Mouse (Mus musculus): ENCODE results near the gene Il1rapl1.

Il1rapl1 gene

DNA sequence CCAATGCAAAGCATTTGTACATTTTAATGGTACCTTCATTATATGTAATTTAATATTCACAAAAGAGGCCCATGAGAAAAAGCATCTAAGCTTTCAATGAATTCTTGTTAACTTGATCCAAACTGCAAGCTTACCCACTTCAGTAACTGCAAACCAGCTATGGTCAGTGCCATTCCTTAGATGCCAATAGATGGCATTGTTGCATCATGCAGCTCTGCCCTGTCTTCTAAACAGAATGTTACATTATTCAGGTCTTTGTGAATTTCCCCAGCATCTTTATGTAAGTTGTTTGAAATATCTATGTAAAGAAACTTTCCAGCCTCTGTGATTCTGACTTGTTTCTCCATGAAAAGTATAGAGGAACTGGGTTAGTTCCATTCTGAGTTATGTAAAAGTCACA, 514.5 kb downstream of the Il1rapl1 start:
- no peak for DNase-seq (ENCODE audit: low spot score)

GRCm38 (mm10) chrX:87507997-87508396, 607.4 kb downstream of the Il1rapl1 start:
- no peak for DNase-seq (ENCODE audit: low spot score)

- DNase-seq (ENCODE audit: low spot score), result no peak
Measured at GRCm38 (mm10) chrX:87502604-87503003, 612.8 kb downstream of the Il1rapl1 start.

GRCm38 (mm10) chrX:87483416-87483815, 632.0 kb downstream of the Il1rapl1 start:
- no peak for DNase-seq (ENCODE audit: low spot score)

DNA sequence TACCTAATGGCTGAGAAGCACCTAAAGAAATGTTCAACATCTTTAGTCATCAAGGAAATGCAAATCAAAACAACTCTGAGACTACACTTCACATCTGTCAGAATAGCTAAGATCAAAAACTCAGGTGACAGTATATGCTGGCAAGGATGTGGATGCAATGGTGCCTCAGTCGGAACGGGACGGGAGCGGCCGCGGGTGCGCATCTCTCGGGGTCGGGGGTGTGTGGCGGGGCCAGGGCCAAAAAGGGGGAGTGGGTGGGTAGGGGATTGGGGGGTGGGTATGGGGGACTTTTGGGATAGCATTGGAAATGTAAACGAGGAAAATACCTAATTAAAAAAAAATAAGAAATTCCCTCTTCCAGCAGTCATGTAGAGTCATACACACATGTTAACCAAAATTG, 877.3 kb downstream of the Il1rapl1 start:
- peak; percentile 40 for DNase-seq (ENCODE audit: low spot score)

DNA sequence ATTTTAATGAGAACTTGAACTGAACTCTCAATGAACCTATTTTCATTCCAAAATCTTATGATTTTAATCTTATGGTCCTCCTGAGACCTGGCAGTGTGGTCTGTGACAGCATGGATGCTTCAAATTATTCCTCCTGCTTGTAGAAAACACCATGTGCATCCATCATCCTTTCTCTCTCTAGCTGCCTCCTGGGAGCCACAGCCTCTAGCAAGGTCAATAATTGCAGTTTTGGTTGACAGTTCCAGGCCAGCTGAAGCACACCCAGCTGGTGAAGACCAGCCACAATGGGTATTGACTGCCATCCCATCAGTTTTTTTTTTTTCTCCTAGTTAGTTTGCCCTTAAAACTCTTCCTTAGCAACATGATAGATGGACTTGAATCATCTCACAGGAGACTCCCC, 890.2 kb downstream of the Il1rapl1 start:
- no peak for DNase-seq (ENCODE audit: low spot score)

DNA sequence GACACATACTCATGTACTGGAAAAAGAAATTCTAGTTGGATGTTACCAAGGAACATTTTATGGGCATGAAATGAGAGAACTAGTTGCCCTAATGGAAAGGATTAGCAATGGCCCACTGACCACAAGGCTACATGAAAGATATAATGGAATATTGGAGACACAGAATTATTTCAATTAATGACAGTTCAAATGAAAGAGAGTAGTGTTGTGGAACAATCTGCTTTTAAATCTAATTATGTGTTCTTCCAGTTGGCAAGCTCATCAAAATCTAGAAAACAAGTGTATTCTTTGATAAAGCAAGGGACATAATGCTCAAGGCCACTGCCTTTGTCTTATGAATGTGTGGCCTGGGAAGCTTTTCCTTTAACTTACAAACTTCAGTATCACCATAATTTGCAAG, 1113.1 kb downstream of the Il1rapl1 start:
- no peak for DNase-seq (ENCODE audit: low spot score)

DNA sequence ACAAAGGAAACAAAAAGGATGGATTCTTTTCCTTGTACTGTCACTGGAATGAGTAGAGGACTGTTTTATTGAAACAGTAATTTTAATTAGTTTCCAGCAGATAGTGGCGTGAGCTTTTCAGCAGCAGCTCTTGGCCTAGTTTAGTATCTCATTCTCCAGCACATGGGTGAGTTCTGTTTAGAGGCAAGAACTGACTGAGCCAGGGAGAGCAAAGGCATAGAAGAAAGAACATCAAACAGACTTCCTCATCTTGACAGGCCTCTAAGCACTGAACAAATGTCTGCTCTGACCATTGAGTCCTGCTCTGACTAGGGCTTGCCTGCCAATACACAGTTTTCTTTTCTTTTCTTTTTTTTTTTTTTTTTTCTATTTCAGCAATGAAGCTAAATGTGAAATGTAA, 1160.3 kb downstream of the Il1rapl1 start:
- DNase-seq (ENCODE audit: low spot score), result no peak

GRCm38 (mm10) chrX:86954614-86955013, 1160.8 kb downstream of the Il1rapl1 start:
- DNase-seq (ENCODE audit: low spot score), result no peak

GRCm38 (mm10) chrX:86950940-86951339, 1164.5 kb downstream of the Il1rapl1 start:
- DNase-seq (ENCODE audit: low spot score), result no peak

GRCm38 (mm10) chrX:86949112-86949511, 1166.3 kb downstream of the Il1rapl1 start:
- DNase-seq (ENCODE audit: low spot score), result no peak

- DNase-seq (ENCODE audit: low spot score), result no peak
Measured at GRCm38 (mm10) chrX:86854835-86855234, 1260.6 kb downstream of the Il1rapl1 start.

DNA sequence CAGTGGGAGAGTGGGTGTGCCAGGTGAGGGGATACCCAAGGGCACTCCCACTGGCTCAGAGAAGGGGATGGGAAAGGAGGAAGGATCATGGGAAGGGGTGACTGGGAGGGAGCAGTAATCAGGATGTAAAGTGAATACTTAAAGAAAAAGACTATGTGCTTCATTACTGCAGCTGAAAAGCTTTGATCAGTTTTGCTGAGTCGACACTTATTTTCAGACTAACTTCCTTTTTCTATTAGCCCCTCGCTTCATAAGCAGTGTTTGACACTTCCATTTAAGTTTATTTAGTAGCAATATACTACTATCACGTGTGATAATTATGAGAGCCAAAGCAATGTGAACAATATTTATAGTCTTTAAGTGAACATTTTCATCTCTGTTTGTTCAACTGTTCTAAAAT, 1307.2 kb downstream of the Il1rapl1 start:
- DNase-seq (ENCODE audit: low spot score), result no peak

DNA sequence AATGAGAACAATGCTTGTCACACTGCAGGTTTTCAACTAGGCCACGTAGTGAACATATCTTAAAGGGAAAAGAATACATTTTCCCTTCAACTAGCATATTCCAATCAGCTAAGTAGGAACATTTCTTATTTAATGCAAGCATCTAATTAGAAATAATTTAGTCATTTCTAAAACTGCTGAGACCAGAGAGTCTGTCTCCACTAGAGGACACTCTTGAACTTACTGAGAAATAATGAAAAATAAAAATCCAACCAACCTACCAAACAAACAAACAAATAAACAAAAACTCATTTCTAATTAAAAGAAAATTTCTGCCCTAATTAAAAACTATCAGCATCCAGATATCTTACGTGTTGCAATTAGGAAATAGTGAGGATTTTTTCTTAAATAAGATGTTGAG, 1312.7 kb downstream of the Il1rapl1 start:
- DNase-seq (ENCODE audit: low spot score), result no peak

DNA sequence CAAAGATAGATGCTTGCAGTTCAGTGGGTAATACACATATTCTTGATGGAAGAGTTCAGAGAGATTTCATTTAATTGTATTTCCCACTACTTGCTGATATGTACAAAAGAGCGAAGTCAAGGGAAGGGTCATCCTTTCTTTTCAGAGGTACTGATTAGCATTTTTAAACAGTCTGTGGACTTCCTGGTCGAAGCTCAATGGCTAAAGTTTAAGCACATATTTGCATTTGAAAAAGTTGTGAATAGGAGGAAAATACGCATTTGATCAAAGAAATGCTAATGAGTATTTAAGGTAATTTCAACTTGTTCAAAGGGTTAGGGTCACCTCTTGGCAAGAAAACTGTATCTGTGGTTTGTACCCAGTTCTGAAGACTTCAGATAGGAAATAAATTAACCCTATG, 1386.6 kb downstream of the Il1rapl1 start:
- DNase-seq (ENCODE audit: low spot score), result no peak

Data from spleen, adult 12 weeks (tissue).